Mouse (Mus musculus) limb, embryonic 15.5 days (tissue): ENCODE data around the gene Cdkn2c. TPM values are rescaled to one million over a fixed set of nuclear protein-coding genes. Genes with fewer than 3 reads are reported as not detected.

Experiments
- ATAC-seq: fragments of 200-750 bp; cut with Nextera tagmentation; 2 replicates; pipeline ENCODE4 v1.8.0; 2017; ENCODE audit warnings: low read depth, moderate TSS enrichment; ENCODE audit not compliant: insufficient number of reproducible peaks, low FRiP score, low TSS enrichment
- H3K27ac ChIP-seq: fragments of 300-500 bp; sonication (generic); 2 replicates; pipeline ENCODE4 v1.5.1; 2015; ENCODE audit warnings: moderate library complexity, mild to moderate bottlenecking, inconsistent platforms
- H3K27me3 ChIP-seq: fragments of 300-500 bp; sonication (generic); 2 replicates; pipeline ENCODE4 v1.6.1; 2015; ENCODE audit warnings: inconsistent platforms
- H3K36me3 ChIP-seq: fragments of 300-500 bp; sonication (generic); 2 replicates; pipeline ENCODE4 v1.6.1; 2015; ENCODE audit warnings: inconsistent platforms
- H3K4me1 ChIP-seq: fragments of 300-500 bp; sonication (generic); 2 replicates; pipeline ENCODE4 v1.6.1; 2015; ENCODE audit warnings: inconsistent platforms
- H3K4me2 ChIP-seq: fragments of 300-500 bp; sonication (generic); 2 replicates; pipeline ENCODE4 v1.6.1; 2015; ENCODE audit warnings: mild to moderate bottlenecking, inconsistent platforms
- H3K4me3 ChIP-seq: fragments of 300-500 bp; sonication (generic); 2 replicates; pipeline ENCODE4 v1.5.1; 2015; ENCODE audit warnings: mild to moderate bottlenecking, inconsistent platforms
- H3K9ac ChIP-seq: fragments of 300-500 bp; sonication (generic); 2 replicates; pipeline ENCODE4 v1.6.1; 2015; ENCODE audit warnings: inconsistent platforms
- H3K9me3 ChIP-seq: fragments of 300-500 bp; sonication (generic); 2 replicates; pipeline ENCODE4 v1.6.1; 2016; ENCODE audit warnings: inconsistent platforms
- WGBS: fragments of 180-500 bp; shearing (Covaris S2); methylation state at CpG from one replicate; pipeline ENCODE4 v1.1.7; 2015; 5-methylcytosine and 5-hydroxymethylcytosine counted together
- polyA plus RNA-seq: library from polyadenylated mRNA; unstranded; fragments of >200 nt; fragmentation: Nextera tagmentation; extraction: Ambion mirVana; gene quantifications from 2 replicates; pipeline ENCODE4 v1.2.1, GENCODE M21; 2015

Cdkn2c gene
- polyA plus RNA-seq, 1 experiment from 2014 or later: 13.6 TPM

GRCm38 (mm10) chr4:109656301-109656700, 10.7 kb downstream of the Cdkn2c start:
- Histone ChIP-seq H3K27ac (no peak overlapping the region), H3K36me3 (no peaks in the 10 kb centered on the region), H3K9ac (no peak overlapping the region), H3K4me3 (no peak overlapping the region), H3K27me3 (peaks cover 56% of the 10 kb centered on the region), H3K4me1 (peaks cover 15% of the 10 kb centered on the region), H3K4me2 (no peak overlapping the region), H3K9me3 (no peaks in the 10 kb centered on the region)
- WGBS: 21% methylated on average over 4 of the region's 4 CpGs
- no peak for ATAC-seq

DNA sequence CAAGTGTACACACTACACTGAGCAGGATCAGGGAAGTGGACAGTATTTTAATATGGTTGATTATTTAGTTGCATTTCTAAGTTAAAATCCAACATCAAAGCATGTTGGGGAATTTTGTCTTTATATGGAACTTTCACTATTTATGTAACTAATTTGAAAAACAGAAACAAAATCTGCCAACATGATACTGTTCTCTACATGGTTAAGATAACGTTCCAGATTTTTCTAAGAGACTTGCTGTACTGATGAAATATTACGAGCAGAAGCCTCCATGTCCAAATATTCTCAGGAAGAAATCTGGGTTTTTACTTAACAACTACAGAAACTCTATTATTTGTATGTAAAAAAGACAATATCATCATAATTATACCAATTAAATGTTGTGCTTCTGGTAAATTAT, 11.3 kb downstream of the Cdkn2c start:
- no peaks in the 10 kb centered on the region for H3K9me3 ChIP-seq
- H3K4me1 ChIP-seq: peaks cover 15% of the 10 kb centered on the region
- no peaks in the 10 kb centered on the region for H3K36me3 ChIP-seq
- H3K27me3 ChIP-seq: peaks cover 52% of the 10 kb centered on the region
- no peak overlapping the region for H3K9ac ChIP-seq
- no peak overlapping the region for H3K4me2 ChIP-seq
- ATAC-seq: no peak
- no peak overlapping the region for H3K27ac ChIP-seq
- 44% methylated on average over 2 of the region's 2 CpGs for WGBS
- no peak overlapping the region for H3K4me3 ChIP-seq

- ATAC-seq: no peak
Observed at GRCm38 (mm10) chr4:109654701-109655100, 12.3 kb downstream of the Cdkn2c start.

DNA sequence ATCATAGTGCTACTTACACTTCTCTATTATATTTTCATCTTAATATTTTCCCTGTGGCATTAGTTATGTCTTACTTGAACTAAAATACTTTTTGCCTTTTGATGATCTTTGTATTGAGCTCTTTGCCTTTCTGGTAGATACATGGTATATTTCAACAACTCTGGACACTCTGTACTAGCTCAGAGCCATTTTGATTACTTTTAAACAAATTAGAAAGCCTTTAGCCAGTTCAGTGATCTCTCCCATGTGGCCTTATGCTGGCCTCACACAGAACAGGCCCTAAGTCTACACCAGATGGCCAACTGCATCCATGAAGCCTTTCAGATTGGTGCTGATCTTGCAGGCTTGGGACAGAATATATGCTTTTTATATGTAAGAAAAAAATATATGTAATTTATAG, 13.7 kb downstream of the Cdkn2c start:
- H3K9me3 ChIP-seq: no peaks in the 10 kb centered on the region
- H3K27ac ChIP-seq: no peak overlapping the region
- H3K4me1 ChIP-seq: peaks cover 15% of the 10 kb centered on the region
- H3K9ac ChIP-seq: no peak overlapping the region
- H3K4me2 ChIP-seq: no peak overlapping the region
- no peak for ATAC-seq
- H3K36me3 ChIP-seq: no peaks in the 10 kb centered on the region
- peaks cover 32% of the 10 kb centered on the region for H3K27me3 ChIP-seq
- no peak overlapping the region for H3K4me3 ChIP-seq

More at GRCm38 (mm10) chr4:109654701-109655100, 12.3 kb downstream of the Cdkn2c start:
- H3K27ac ChIP-seq: no peak overlapping the region
- H3K4me2 ChIP-seq: no peak overlapping the region
- H3K4me1 ChIP-seq: peaks cover 15% of the 10 kb centered on the region
- H3K36me3 ChIP-seq: no peaks in the 10 kb centered on the region
- H3K27me3 ChIP-seq: peaks cover 45% of the 10 kb centered on the region
- H3K9ac ChIP-seq: no peak overlapping the region
- no peak overlapping the region for H3K4me3 ChIP-seq
- WGBS: 60% methylated on average over 2 of the region's 2 CpGs
- no peaks in the 10 kb centered on the region for H3K9me3 ChIP-seq

DNA sequence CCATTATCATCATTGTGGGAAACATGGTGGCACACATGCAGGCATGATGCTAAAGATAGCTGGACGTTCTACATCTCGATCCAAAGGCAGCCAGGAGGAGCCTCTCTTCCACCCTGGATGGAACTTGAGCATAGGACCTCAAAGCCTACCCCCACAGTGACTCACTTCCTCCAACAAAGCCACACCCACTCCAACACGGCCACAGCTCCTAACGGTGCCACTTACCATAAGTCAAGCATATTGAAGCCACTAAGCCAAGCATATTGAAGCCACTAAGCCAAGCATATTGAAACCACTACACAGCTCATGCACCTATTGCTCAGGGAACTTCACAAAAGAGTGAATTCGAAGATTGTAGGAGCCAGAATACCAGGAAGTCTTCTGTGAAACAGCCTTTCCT, 17.7 kb downstream of the Cdkn2c start:
- WGBS: 70% methylated on average over 5 of the region's 5 CpGs
- Histone ChIP-seq H3K4me3 (no peak overlapping the region), H3K9ac (no peak overlapping the region), H3K4me2 (no peak overlapping the region), H3K27ac (no peak overlapping the region), H3K9me3 (no peaks in the 10 kb centered on the region), H3K4me1 (no peaks in the 10 kb centered on the region), H3K36me3 (no peaks in the 10 kb centered on the region), H3K27me3 (no peaks in the 10 kb centered on the region; the same call in 1 of the 2 replicates)
- ATAC-seq: no peak

DNA sequence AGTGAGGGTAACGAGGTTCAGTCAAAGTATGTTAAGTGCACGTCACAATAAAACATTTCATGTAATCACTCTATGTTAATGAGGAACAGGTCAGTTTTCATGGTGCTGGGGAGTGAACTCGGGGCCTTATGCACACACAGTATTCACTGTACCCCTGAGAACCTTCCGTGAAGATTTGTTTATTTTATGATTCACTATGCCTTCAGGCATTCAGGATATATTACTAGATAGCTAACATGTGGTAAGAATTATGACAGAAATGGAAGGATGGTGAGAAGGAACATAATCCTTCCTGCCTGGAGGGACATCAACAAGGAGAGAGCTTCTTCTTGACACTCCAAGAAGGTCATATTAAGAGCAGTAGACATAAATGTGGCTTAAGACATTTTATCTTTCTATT, 19.7 kb downstream of the Cdkn2c start:
- no peak for ATAC-seq
- H3K27me3 ChIP-seq: no peaks in the 10 kb centered on the region
- H3K27ac ChIP-seq: no peak overlapping the region
- 32% methylated on average over 4 of the region's 4 CpGs for WGBS
- no peak overlapping the region for H3K4me3 ChIP-seq
- no peak overlapping the region for H3K9ac ChIP-seq
- no peaks in the 10 kb centered on the region for H3K36me3 ChIP-seq
- no peaks in the 10 kb centered on the region for H3K9me3 ChIP-seq
- H3K4me1 ChIP-seq: no peaks in the 10 kb centered on the region
- no peak overlapping the region for H3K4me2 ChIP-seq

DNA sequence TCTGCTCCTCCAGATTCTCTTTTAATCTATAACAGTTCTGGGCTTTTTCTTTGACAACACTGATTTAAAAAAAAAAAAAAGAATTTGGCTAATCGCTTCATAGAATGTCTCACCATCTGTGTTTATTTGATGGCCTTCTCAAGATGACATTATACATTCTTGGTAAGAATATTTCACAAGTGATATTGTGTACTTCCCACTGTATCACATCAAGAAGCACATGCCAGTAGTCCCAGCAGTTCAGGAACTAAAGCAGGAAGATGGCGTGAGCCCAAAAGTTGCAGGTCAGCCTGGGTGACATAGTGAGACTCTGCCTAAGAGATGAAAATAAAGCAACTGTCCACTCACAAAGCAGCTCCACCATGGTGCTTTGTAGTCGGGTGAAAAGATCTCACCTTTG, 25.5 kb downstream of the Cdkn2c start:
- no peaks in the 10 kb centered on the region for H3K27me3 ChIP-seq
- no peak overlapping the region for H3K4me3 ChIP-seq
- no peaks in the 10 kb centered on the region for H3K9me3 ChIP-seq
- H3K4me1 ChIP-seq: no peaks in the 10 kb centered on the region
- no peak overlapping the region for H3K9ac ChIP-seq
- no peaks in the 10 kb centered on the region for H3K36me3 ChIP-seq
- H3K4me2 ChIP-seq: no peak overlapping the region
- no peak for ATAC-seq
- 81% methylated on average over 3 of the region's 3 CpGs for WGBS
- no peak overlapping the region for H3K27ac ChIP-seq

DNA sequence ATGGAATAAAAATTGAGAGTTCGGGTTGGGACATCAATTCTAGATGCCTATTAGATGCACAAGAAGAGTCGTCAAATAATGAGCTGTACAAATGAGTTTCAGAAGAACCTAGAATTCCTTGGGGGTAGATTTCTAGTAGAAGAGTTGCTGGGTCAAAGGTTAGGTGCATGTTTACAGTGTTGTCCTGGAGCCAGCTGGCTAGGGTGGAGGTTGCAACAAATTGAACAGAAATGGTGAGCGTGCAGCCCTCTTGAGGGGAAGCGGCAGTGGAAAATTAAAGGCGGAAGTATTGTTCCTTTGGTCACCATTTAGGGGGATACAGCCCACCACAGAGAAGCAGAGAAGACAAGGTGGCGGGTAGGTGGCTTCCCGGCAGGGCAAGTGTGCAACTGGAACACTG, 26.8 kb downstream of the Cdkn2c start:
- Histone ChIP-seq H3K9me3 (no peaks in the 10 kb centered on the region), H3K27ac (no peak overlapping the region), H3K4me2 (no peak overlapping the region), H3K36me3 (no peaks in the 10 kb centered on the region), H3K4me3 (no peak overlapping the region), H3K4me1 (no peaks in the 10 kb centered on the region), H3K9ac (no peak overlapping the region), H3K27me3 (no peaks in the 10 kb centered on the region)
- 87% methylated on average over 7 of the region's 7 CpGs for WGBS
- no peak for ATAC-seq

GRCm38 (mm10) chr4:109639356-109639755, 27.6 kb downstream of the Cdkn2c start:
- Histone ChIP-seq H3K27ac (no peak overlapping the region), H3K4me2 (no peak overlapping the region), H3K9me3 (no peaks in the 10 kb centered on the region), H3K36me3 (no peaks in the 10 kb centered on the region), H3K4me3 (no peak overlapping the region), H3K4me1 (no peaks in the 10 kb centered on the region), H3K27me3 (no peaks in the 10 kb centered on the region), H3K9ac (no peak overlapping the region)
- WGBS: 86% methylated on average over 9 of the region's 9 CpGs
- no peak for ATAC-seq

DNA sequence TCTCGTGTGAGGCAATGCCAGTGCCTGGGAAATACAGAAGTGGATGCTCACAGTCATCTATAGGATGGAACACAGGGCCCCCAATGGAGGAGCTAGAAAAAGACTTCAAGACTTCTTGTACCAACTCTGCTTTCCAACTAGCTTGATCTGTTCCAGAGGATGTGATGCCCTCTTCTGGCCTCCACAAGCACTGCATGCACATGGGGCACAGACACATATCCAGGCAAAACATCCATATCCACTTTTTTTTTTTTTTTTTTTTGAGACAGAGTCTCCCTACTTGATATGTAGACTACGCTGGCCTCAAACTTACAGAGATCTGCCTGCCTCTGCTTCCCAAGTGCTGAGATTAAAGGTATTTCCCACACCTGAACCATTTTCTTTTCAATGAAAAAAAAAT, 32.0 kb downstream of the Cdkn2c start:
- Histone ChIP-seq H3K9me3 (no peaks in the 10 kb centered on the region), H3K4me2 (no peak overlapping the region), H3K9ac (no peak overlapping the region), H3K27ac (no peak overlapping the region), H3K27me3 (no peaks in the 10 kb centered on the region), H3K4me1 (no peaks in the 10 kb centered on the region), H3K4me3 (no peak overlapping the region), H3K36me3 (no peaks in the 10 kb centered on the region)
- WGBS: 93% methylated on average over 2 of the region's 2 CpGs
- no peak for ATAC-seq

GRCm38 (mm10) chr4:109631029-109631428, 36.0 kb downstream of the Cdkn2c start:
- no peak overlapping the region for H3K4me3 ChIP-seq
- H3K4me2 ChIP-seq: no peak overlapping the region
- no peak for ATAC-seq
- no peaks in the 10 kb centered on the region for H3K36me3 ChIP-seq
- no peaks in the 10 kb centered on the region for H3K27me3 ChIP-seq
- H3K9me3 ChIP-seq: no peaks in the 10 kb centered on the region
- no peak overlapping the region for H3K9ac ChIP-seq
- 81% methylated on average over 4 of the region's 4 CpGs for WGBS
- no peaks in the 10 kb centered on the region for H3K4me1 ChIP-seq
- H3K27ac ChIP-seq: no peak overlapping the region

DNA sequence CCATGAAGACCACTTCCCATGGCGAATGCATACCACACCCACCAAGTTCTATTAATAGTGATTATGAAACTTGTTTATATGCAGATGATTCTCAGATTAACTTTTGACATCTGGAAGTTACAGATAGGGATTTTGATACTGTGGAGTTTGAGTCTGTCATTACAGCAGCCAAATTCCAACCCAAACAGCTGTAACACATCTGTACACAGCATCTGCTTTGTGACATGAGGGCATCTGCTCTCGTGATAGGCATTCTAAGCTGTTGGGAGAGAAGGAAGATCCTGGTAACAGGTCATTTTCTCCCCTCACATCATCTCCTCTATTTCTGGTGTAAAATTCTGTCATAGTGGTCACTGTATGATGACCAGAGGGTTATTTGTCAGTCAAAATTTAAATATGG, 36.8 kb downstream of the Cdkn2c start:
- H3K4me1 ChIP-seq: no peaks in the 10 kb centered on the region
- H3K27me3 ChIP-seq: no peaks in the 10 kb centered on the region
- H3K36me3 ChIP-seq: no peaks in the 10 kb centered on the region
- no peaks in the 10 kb centered on the region for H3K9me3 ChIP-seq
- no peak overlapping the region for H3K4me2 ChIP-seq
- no peak overlapping the region for H3K9ac ChIP-seq
- no peak overlapping the region for H3K4me3 ChIP-seq
- 59% methylated on average over 2 of the region's 2 CpGs for WGBS
- H3K27ac ChIP-seq: no peak overlapping the region
- no peak for ATAC-seq

- no peak overlapping the region for H3K9ac ChIP-seq
- no peak overlapping the region for H3K27ac ChIP-seq
- no peak overlapping the region for H3K4me3 ChIP-seq
- H3K9me3 ChIP-seq: no peaks in the 10 kb centered on the region
- no peaks in the 10 kb centered on the region for H3K27me3 ChIP-seq
- no peak overlapping the region for H3K4me2 ChIP-seq
- H3K36me3 ChIP-seq: no peaks in the 10 kb centered on the region
- WGBS: 81% methylated on average over 4 of the region's 4 CpGs
- ATAC-seq: no peak
- no peaks in the 10 kb centered on the region for H3K4me1 ChIP-seq
Observed at GRCm38 (mm10) chr4:109612596-109612995, 54.4 kb downstream of the Cdkn2c start.
